Mouse (Mus musculus) ES-Bruce4 (cell line): ENCODE results near the gene Bcr. TPM values are rescaled to one million over a fixed set of nuclear protein-coding genes. Genes with fewer than 3 reads are reported as not detected.

Source experiments
- H3K27ac ChIP-seq: 2 replicates; pipeline ENCODE4 v1.5.1; 2012; ENCODE audit warnings: low read length, inconsistent platforms; ENCODE audit not compliant: insufficient read depth
- H3K27me3 ChIP-seq: 2 replicates; pipeline ENCODE4 v1.6.1; 2012; ENCODE audit warnings: mild to moderate bottlenecking, low read length, inconsistent platforms; ENCODE audit not compliant: control insufficient read depth, poor library complexity, insufficient read depth, severe bottlenecking
- H3K36me3 ChIP-seq: 2 replicates; pipeline ENCODE4 v1.6.1; 2012; ENCODE audit warnings: inconsistent platforms, mild to moderate bottlenecking, low read length, moderate library complexity; ENCODE audit not compliant: control insufficient read depth, poor library complexity, insufficient read depth, severe bottlenecking
- H3K4me1 ChIP-seq: one replicate; pipeline ENCODE4 v1.8.1; 2011; ENCODE audit warnings: low read length; ENCODE audit not compliant: control insufficient read depth, insufficient read depth
- H3K4me3 ChIP-seq: 2 replicates; pipeline ENCODE4 v1.5.1; 2011; ENCODE audit warnings: low read depth, mild to moderate bottlenecking, low read length
- H3K9ac ChIP-seq: 2 replicates; pipeline ENCODE4 v1.6.1; 2012; ENCODE audit warnings: low read depth, mild to moderate bottlenecking, inconsistent platforms; ENCODE audit not compliant: poor library complexity, severe bottlenecking
- H3K9me3 ChIP-seq: replicated peaks from 2 replicates; pipeline ENCODE4 v1.6.1; 2012; ENCODE audit warnings: mild to moderate bottlenecking, low read length, inconsistent platforms; ENCODE audit not compliant: control insufficient read depth, poor library complexity, insufficient read depth, severe bottlenecking
- CTCF ChIP-seq: IDR thresholded peaks from one replicate; pipeline ENCODE4 v1.8.1; 2011; ENCODE audit warnings: low read depth, low read length
- EP300 ChIP-seq: IDR thresholded peaks from 2 replicates; pipeline ENCODE4 v1.6.1; 2011; ENCODE audit warnings: low read depth, low read length; ENCODE audit not compliant: insufficient read depth
- POLR2A ChIP-seq: IDR thresholded peaks from one replicate; pipeline ENCODE4 v1.8.1; 2011; ENCODE audit warnings: low read length; ENCODE audit not compliant: insufficient read depth
- polyA plus RNA-seq: library from polyadenylated mRNA; stranded (reverse); fragments of >200 nt; gene quantifications from 2 replicates; pipeline ENCODE4 v1.2.4, GENCODE M21; 2011; ENCODE audit warnings: low read depth; ENCODE audit not compliant: missing spikeins, insufficient read depth, insufficient read length

Gene Bcr
- polyA plus RNA-seq, 1 experiment: 22.9 TPM

DNA sequence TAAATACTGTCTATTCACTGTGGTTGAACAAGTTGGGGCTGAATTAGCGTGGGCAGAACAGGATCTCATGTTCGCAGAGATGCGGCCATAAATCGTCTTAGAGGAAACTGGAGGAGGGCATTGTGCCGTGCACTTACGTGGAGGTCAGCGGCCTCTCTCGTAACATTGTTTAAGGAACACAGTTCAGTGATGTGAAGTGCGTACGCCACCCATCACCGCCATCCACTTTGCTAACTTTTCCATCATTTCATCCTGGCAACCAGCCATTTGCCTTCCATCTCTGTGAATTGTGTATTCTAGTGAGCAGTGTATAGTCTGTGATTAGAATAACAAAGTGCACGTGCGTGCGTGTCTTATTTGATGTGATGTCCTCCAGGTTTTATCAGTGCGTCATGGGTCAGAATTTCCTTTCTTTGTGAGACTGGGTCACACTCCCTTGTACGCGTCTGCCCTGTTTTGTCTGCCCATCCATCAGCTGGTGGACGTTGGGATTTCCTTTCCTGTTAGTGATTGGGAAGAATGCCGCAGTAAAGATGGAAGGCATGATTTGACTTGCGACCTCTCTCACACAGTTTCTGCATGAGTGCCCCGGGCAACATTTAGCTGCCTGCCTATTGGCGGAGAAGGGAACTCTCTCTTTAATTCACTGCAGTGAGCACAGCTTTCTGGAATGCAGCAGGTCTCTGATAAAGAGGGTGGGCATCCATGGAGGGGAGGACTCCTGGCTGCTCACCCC is 33.0 kb downstream of the Bcr start:
- Histone ChIP-seq H3K36me3 (no peaks in the 10 kb centered on the region), H3K9ac (no peak overlapping the region), H3K4me3 (no peak overlapping the region), H3K4me1 (peaks cover 1% of the 10 kb centered on the region), H3K9me3 (no peaks in the 10 kb centered on the region), H3K27ac (no peak overlapping the region), H3K27me3 (no peaks in the 10 kb centered on the region)
- TF ChIP-seq POLR2A: no peak

DNA sequence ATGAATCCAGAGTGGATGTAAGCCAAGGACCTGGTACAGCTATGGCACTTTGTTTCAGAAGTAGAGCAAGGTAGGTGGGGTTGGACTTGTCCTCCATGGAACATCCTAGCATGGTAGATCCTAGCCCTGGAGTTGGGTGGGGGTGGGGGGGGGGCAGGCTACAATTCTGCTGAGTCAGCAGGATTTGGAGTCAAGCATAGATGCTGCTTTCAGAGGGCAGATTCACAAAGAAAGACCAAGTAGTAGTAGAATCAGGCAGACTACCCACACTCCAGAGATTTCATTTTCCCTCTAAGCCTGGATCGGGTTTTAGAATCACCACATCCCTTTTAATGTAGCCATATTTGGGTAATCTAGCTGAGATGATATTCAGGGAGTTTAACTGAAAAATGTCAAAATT is 33.9 kb downstream of the Bcr start:
- no peak overlapping the region for H3K4me3 ChIP-seq
- peaks cover 1% of the 10 kb centered on the region for H3K4me1 ChIP-seq
- TF ChIP-seq POLR2A: no peak
- no peak for TF ChIP-seq EP300
- no peak for TF ChIP-seq CTCF
- H3K27ac ChIP-seq: no peak overlapping the region
- no peak overlapping the region for H3K9ac ChIP-seq
- H3K9me3 ChIP-seq: no peaks in the 10 kb centered on the region
- no peaks in the 10 kb centered on the region for H3K27me3 ChIP-seq
- H3K36me3 ChIP-seq: no peaks in the 10 kb centered on the region

DNA sequence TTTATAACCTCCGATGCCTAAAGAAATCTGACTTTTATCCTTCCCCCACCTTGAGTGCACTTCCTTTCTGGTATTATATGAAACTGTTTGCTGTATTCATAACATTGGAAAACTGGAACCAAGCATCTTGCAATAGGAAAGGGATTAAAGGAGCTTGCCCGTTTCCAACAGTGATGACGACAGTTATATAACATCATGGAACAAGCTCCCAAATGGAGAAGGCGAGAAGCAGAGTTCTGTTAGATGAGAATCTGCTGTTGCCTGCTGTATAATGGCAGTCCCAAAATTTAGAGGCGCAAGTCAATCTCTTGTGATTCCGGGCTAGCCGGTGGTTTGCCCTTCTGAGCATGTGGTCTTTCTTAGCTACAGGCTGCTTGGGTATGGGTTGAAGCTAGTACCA is 34.8 kb downstream of the Bcr start:
- Histone ChIP-seq H3K4me3 (no peak overlapping the region), H3K4me1 (peaks cover 1% of the 10 kb centered on the region), H3K27me3 (no peaks in the 10 kb centered on the region), H3K9me3 (no peaks in the 10 kb centered on the region), H3K27ac (no peak overlapping the region), H3K36me3 (no peaks in the 10 kb centered on the region), H3K9ac (no peak overlapping the region)
- TF ChIP-seq POLR2A: no peak

DNA sequence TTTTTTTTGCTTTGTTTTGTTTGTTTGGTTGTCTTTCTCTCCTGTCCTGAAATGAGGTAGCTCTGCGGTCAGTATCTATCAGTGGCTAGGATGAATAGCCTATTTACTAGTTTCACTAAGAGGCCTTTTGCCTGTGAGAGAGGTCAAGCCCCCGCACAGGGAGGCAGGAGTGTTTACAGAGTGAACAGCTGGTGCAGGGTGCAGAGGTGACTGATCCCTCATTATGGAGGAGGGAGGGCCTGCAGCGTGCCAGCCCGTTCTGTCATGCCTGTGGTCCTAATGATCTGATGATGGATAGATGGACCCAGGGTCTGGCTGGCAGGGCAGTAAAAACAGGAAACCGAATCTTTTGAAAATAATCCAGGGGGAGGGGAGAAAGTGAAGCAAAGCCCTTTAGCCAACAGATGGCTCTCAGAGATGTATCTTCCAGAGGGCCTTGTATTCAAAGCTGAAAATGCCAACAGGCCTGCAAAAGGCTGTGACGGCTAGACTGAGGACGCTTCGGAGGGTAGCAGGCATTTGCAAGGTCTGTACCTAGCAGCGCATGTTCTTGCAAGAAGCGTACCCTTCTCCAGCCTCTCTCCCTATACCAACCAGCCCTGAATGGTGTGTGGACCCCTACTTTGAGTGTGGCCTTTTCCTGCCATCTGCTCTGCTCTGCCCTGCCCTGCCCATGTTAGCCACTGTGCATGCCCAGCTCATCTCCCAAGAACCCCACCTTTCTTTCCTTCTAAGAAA is 38.2 kb downstream of the Bcr start:
- Histone ChIP-seq H3K9ac (no peak overlapping the region), H3K4me3 (no peak overlapping the region), H3K27me3 (no peaks in the 10 kb centered on the region), H3K4me1 (peaks cover 1% of the 10 kb centered on the region), H3K27ac (no peak overlapping the region), H3K9me3 (no peaks in the 10 kb centered on the region), H3K36me3 (no peaks in the 10 kb centered on the region)
- TF ChIP-seq EP300: no peak
- TF ChIP-seq POLR2A: no peak
- no peak for TF ChIP-seq CTCF

- Histone ChIP-seq H3K9ac (no peak overlapping the region), H3K4me1 (peaks cover 6% of the 10 kb centered on the region), H3K27ac (no peak overlapping the region), H3K9me3 (no peaks in the 10 kb centered on the region), H3K27me3 (no peaks in the 10 kb centered on the region), H3K4me3 (no peak overlapping the region), H3K36me3 (no peaks in the 10 kb centered on the region)
- TF ChIP-seq EP300 (no peak), POLR2A (no peak), CTCF (no peak)
Measured at GRCm38 (mm10) chr10:75100298-75100697, 39.9 kb downstream of the Bcr start.

DNA sequence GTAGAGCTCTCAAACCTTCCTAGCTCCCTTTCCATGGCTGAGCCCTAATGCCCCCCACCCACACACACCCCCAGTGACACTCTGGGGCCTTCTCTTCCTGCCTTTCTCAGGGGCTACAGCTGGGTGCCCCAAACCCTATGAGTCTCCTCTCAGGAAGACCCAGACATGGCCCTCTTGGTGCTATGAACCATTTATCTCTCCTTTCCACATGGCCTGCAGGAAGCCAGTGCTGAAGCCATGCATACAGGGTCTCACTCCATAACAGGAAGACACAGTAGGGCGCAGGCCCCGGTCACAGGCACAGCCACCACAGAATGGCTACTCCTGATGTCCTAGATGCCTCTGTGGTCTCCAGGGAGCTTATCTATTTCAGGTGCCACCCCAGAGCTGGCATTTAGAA is 43.1 kb downstream of the Bcr start:
- H3K36me3 ChIP-seq: no peaks in the 10 kb centered on the region
- H3K4me3 ChIP-seq: no peak overlapping the region
- H3K27me3 ChIP-seq: no peaks in the 10 kb centered on the region
- H3K4me1 ChIP-seq: peaks cover 9% of the 10 kb centered on the region
- H3K9me3 ChIP-seq: no peaks in the 10 kb centered on the region
- TF ChIP-seq EP300: no peak
- TF ChIP-seq POLR2A: no peak
- TF ChIP-seq CTCF: no peak
- no peak overlapping the region for H3K9ac ChIP-seq
- H3K27ac ChIP-seq: no peak overlapping the region
